15 mouse cellular contexts compared by ENCODE assay signal in genomic region chr16:90614137-90614536, GRCm38 (mm10).
"Had no signal": no experiment of that assay in that cellular context is flagged by ENCODE, and none has a peak within 500 bp of the region (broad histone marks: within the 10 kb centered on the region; RNA-seq: fewer than 3 reads in every experiment).

No protein-coding gene starts in this region.

- H3K27ac ChIP-seq: neural tube, embryonic 15.5 days; stomach, embryonic 15.5 days; stomach, postnatal 0 days had no signal

- H3K36me3 ChIP-seq: neural tube, embryonic 15.5 days; stomach, embryonic 15.5 days had no signal

- H3K4me1 ChIP-seq: neural tube, embryonic 15.5 days; stomach, embryonic 15.5 days had no signal

- H3K4me2 ChIP-seq: neural tube, embryonic 15.5 days; stomach, embryonic 15.5 days had no signal

- H3K9me3 ChIP-seq: neural tube, embryonic 15.5 days; stomach, embryonic 15.5 days had no signal

- H3K4me3 ChIP-seq: neural tube, embryonic 15.5 days; stomach, embryonic 15.5 days had no signal

- H3K9ac ChIP-seq: neural tube, embryonic 15.5 days; stomach, embryonic 15.5 days had no signal

- DNase-seq: retina, postnatal 1 day; right cerebral cortex, adult 18-20 months; right cerebral cortex, postnatal 14 days; right cerebral cortex, postnatal 25 days; right cerebral cortex, postnatal 4 days; spleen, adult 18-20 months; thymus, adult 18-20 months; thymus, adult 2 months; thymus, postnatal 14 days; thymus, postnatal 25 days; thymus, postnatal 36 days; thymus, postnatal 4 days had no signal

- H3K27me3 ChIP-seq: neural tube, embryonic 15.5 days; stomach, embryonic 15.5 days had no signal
